Mouse (Mus musculus) hindlimb bud, embryonic 11.5 days (tissue): ENCODE results near the gene Mettl16.
A peak's percentile ranks its signal among the peaks of the same experiment; 100 is the strongest.
"Not testable (repeated sequence)": the region's sequence is repeated elsewhere in the genome, so short reads cannot be mapped to it uniquely, and the experiment has no call there.

Experiments
- DNase-seq: peaks from one replicate; pipeline ENCODE4 v3.0.0-alpha.2; 2012; ENCODE audit warnings: low read depth, low spot score; ENCODE audit errors: extremely low spot score

Gene Mettl16

DNA sequence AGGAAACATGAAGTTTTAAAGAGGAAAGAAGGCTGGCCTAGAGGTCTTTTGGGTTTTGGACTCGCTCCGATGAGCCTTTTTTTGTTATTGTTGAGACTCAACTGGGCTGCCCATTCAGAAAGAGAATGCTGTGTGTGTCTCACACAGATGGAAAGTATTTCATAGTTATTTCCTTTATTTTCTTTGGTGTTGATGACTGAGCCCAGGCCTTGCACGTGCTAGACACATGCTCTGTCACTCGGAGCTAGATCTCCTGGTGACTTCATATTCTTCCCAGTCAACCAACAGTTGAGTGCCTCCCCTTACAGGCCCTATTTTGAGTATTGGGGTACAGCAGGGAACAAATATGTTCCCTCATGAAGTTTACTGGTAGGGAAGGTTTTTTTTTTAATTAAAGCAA is 1.0 kb downstream of the Mettl16 start:
- no peak for DNase-seq

DNA sequence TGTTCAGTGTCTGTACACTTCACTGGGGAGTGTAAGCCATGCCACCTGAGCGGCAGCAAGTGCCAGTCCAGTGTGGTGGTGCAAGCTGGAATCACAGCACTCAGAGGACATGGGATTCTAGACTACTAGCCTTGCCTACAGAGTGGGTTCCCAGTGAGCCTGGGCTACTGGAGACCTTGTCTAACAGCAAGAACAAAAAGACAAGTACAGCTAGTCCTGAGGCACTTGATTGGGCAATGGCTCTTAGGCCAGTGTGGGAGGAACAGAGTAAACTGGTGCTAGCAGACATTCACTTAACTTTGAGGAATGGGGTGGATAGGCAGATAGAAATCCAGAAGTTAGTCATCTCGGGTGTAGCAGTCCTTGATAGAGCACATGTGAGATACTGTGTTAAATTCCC is 1.8 kb downstream of the Mettl16 start:
- no peak for DNase-seq

DNA sequence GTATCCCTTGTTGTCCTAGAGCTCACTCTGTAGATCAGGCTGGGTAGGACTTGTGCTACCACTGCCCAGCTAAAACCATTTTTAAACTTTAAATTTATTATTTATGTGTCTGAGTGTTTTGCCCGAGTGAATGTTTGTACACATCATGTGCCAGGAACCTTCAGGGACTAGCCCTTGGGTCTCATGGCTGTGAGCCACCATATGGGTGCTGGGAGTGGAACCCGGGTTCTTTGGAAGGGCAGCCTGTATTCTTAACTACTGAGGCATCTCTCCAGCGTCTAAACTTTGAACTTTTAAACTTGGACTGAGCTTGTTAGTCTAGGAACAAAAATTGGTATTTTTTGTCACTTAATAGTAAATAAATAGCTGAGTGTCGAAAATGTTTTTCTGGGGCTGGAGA is 22.2 kb downstream of the Mettl16 start:
- no peak for DNase-seq

DNA sequence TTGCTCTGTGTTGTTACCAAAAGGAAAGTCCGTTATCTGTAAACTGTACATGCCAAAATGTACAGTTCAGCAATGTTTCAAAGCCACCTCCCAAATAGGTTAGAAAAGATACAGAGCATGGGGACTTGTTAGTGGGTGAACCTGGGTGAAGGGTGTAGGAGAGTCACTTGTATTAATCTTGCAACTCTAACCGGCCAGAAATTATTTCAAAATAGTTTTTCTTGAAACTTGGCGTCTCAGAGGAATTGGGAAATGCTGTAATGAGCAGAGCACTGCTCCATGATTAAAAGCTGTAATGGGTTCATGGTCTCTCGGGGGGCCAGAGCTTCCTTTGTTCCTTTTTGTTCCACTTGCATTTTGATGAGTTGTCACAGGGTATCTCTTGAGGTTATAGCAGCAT is 30.0 kb downstream of the Mettl16 start:
- DNase-seq = no peak

DNA sequence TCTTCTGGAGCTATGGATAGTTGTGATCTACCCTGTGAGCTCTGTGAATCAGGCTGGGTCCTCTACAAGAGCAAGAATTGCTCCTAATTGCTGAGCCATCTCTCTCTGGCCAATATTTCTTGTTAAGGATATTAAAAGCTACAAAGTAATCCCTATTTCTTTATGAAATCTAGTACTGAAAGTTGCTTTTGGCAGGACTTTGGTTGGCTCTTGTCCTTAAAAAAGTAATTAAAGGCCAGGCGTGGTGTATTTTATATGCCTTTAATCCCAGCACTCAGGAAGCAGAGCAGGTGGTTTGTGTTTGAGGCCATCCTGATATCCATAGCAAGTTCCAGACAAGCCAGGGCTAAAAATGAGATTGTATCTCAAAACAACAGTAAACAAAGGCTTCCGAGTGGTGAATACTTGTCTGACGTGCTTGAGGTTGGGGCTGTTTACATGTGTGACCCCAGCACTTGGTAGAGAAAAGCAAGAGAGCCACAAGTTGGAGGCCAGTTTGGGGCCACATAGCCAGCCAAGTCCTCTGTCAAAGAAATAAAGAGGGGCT is 33.5 kb downstream of the Mettl16 start:
- DNase-seq = no peak

DNA sequence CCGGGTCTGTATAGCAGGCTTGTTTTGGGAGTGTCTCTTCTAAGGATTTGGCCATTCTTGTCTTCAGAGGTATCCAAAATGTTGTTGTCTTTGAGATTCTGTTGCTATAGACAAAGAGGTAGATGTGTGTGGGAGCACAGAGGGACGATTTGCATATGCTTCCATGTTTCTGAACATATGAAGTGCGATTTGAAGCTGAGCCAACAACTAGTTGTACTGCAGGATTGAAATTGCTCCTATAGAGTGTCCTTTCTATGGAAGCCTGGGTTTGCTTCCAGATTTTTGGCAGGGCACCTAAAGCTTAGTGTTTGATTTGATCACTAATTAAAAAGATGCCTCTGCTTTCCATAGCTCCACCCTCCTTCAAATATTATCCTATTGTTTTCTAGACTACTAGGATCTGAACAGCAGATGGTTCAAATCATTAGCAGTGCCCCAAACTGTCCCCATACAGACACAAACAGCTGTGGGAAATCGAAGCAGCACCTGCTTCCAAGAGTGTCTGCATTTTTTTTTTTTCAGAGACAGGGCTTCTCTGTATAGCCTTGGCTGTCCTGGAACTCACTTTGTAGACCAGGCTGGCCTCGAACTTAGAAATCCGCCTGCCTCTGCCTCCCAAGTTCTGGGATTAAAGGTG is 36.7 kb downstream of the Mettl16 start:
- no peak for DNase-seq

DNA sequence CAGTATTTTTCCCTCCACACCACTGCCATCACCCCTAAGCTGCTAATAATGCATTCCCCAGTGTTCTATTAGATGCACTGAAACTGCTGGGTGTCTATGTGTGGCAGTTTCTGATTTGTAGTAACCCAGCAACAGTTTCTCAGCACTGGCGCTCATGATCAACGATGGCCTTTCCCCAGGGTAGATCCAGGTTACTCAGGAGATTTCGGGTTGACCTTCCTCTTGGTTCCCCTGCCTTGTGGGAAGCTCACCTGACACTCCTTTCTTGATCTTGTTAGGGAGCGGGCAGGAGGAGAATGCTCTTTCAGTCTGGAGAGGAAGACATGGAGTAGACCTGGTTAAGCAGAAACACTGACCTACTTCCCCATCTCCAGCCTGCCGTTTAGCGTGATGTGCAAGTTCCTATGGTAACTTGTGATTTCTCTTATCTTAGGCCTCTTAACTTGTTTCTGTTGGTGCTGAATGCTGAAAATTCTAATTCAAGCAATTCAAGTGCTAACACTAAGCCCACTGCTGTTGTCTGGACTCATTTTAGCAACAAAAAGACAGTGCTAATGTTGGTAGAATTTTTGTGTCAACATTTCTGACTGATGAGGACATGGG is 37.7 kb downstream of the Mettl16 start:
- DNase-seq = no peak

DNA sequence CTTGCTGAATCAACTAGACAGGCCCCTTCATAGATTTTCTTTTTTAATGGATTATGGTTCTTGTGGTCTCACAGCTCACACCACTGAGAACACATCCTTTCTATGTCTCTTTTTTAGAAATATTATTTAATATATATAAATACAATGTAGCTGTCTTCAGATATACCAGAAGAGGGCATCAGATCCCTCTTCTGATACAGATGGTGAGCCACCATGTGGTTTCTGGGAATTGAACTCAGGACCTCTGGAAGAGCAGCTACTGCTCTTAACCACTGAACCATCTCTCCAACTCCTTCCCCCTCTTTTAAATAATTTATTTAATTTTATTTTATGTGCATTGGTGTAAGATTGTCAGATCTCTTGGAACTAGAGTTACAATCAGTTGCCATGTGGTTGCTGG is 39.5 kb downstream of the Mettl16 start:
- no peak for DNase-seq

DNA sequence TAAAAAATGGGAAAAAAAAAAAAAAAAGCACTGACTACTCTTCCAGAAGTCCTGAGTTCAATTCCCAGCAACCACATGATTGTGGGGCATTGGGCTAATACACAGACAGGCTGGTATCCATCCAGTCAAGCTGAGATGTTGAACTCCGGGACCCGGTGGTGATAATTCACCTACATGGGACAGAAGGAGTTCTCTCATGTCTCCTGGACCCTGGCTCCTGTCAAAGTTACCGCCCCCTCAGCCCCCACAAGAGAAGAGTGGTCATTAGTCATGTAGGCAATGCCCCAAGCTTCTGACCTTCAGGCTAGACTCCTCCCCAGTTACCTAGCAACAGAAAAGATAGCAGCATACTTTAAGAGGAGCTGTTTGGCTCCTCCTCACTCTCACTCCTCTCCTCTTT is 40.4 kb downstream of the Mettl16 start:
- not testable (repeated sequence) for DNase-seq

DNA sequence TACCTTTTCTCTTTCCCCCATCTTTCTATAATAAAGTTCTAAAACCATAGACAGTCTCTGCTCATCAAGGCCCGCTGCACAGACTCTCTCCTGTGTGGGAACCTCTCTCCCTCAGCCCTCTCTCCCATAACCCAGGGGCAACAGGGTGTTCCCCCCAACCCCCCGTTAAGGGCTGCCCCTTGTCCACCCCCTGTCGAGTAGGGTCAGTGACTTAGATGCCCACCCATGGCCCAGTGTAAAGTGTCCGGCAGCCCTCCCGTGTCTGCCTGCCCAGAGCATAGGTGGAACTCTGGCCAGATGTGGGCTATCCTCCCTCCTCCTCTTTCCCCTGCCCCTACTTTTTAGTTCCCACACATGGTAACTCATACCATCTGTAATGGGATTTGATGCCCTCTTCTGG is 40.9 kb downstream of the Mettl16 start:
- no peak for DNase-seq

DNA sequence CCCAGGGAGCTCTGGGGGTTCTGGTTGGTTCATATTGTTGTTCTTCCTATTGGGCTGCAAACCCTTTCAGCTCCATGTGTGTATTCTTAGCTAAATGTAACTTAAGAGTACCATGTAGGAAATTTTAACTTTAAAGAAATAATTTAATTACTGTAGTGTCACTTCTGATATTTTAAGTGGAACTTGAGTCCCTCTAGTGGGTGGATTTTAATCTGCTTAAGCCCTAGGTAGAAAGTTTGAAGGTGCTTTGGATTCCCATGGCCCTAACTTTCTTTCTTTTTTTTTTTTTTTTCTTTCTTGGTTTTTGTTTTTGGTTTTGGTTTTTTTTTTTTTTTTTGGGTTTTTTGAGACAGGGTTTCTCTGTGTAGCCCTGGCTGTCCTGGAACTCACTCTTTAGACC is 45.2 kb downstream of the Mettl16 start:
- no peak for DNase-seq

DNA sequence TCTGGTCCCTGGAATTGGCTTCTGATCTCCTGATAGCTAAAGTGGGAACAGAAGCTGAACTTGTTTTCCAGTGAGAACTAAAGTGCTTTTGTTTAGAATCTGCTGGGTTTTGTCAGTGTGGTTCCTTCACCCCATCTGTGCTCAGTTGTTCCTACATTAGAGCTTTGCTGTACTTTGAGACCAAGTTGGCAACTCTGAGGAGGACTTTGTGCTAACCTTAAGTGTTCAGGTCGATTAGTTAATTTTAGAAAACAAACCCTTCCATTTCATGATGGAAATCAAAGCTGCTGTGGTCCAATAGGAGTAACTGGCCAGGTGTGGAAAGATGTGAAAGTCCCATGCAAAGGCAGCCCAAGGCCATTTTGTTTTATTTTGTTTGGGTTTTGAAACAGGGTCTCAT is 50.3 kb downstream of the Mettl16 start:
- no peak for DNase-seq

DNA sequence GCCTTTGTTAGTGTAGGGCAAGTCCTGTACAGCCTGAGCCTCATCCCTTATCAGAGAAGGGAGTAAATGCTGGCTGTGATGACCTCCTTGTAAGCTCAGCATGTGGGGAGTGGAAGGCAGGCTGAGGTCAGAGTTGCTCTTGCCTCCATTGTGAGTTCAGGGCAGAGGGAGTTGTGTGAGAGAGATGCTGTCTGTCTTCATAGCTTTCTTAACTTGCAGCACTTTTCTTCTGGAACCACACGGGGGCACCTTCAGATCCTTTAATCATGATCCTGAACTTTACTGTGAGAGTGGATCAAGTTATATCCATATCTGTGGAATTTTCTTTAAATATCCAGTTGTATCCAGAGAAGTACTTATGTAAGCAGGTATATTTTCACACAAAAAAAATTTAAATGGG is 50.8 kb downstream of the Mettl16 start:
- no peak for DNase-seq

DNA sequence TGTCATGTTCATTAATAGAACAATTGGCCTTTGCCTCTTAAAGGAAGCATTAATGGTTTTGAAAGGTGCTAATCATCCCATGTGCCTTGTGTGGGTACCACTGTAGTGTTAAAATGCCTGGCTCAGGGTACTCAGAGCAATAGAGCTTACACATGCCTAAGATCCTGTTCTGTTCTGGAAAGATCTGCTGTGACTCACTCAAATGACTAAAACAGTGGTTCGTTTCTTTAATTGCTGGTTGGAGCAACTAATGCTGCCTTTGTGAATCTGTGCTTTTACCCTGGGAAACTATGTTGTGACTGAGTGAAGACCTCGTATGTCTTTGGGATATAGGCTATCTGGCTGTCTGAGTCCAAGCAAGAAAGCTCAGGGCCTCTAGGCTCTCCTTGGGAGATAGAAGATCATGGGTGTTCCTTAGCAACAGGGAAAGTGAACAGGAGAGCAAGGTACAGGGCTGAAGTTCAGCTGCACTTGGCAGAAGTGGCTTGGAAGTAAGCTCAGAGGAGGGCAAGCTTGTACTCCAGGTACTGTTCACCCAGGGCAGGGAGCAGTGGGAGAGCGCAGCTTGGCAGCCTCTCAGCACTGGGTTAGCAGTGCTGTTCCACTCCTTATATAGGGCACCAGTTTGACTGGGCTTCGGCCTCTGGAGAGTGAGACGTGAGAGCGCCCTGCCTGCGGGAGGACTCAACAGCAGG is 52.3 kb downstream of the Mettl16 start:
- no peak for DNase-seq

DNA sequence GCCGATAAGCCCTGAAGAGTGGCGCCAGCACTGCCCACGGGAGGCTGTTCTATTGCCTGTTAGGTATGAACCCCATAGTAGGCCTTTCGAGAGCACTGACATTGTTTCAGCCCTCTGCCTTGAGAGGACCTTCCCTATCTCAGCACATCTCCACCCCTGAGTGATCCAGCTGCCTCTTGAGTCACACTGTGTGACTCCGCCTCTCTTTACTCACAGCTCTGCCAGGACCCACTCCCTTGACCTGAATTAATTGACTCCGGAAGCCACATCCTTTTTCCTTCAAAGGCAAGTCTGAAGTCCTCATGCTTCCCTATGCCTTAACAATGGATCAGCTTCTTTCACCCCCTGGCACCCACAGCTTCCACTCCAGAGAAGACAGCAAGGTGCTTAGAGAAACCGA is 55.5 kb downstream of the Mettl16 start:
- DNase-seq = no peak

DNA sequence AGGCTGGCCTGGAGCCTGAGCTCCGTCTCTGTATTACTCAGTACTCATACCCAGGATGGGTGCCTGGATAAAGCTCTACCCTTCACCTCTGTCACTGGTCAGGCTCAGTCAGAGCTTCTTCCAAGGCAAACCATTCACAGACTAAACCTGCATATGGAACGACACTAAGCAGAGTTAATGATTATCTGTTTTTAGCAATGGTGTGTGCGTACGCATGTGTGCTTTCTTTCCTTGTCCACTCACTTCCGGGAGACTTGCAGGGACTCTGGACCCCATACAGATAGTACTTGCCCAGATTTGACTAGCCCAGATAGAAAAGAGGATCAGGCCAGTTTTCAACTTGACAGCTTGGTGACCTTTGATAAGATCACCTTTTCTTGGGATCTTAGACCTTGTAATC is 56.1 kb downstream of the Mettl16 start:
- no peak for DNase-seq

DNA sequence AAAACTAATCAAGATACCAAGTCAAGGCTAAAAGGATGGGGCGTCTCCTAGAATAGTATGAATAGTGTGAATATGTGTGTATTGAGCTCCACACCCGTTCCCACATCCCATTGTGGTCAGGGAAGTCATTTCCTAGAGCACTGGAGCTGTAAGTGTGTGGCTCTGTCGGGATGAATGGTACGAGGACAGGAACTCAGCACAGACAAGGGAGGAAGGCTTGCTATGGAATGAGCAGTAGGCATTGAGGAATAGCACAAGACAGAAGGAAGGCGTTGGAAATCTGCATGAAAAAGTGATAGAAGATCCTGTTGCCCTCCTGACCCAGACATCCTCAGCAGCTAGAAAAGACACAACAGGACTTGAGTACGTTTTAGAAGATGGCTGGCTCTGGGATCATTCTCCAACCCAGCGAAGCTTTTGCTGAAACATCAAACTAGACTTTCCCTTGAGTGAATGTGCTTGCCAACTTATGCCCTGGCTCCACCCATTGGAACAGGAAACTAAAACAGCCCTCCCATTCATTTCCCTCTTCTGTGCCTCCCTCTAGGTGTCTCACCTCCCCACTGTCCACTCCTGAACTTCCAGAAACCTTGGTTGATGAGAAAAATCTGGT is 57.3 kb downstream of the Mettl16 start:
- no peak for DNase-seq

DNA sequence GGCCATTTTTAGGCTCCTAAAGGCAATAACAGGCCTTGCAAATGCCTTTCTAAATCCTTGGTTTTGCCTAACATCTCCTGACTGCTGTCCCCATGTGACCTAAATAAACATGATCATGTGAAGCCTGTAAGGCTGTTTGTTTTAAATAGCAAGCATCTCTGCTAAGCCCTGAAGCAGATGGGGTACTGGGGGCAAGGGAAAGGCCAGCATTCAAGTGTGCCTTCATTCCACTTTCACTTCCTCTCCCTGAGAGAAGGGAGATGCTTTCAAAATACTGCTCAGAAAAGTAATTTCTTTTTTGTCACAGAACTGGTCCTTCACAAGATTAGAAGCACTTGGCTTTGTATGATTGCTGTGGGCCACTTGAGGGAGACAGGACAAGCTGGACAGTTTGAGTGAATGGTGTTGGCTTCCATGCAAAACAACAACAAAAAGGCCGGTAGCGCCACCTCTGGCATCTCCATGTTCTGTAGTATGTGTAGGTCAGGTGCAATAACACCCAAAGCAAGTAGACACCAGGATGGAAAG is 57.8 kb downstream of the Mettl16 start:
- DNase-seq = no peak

DNA sequence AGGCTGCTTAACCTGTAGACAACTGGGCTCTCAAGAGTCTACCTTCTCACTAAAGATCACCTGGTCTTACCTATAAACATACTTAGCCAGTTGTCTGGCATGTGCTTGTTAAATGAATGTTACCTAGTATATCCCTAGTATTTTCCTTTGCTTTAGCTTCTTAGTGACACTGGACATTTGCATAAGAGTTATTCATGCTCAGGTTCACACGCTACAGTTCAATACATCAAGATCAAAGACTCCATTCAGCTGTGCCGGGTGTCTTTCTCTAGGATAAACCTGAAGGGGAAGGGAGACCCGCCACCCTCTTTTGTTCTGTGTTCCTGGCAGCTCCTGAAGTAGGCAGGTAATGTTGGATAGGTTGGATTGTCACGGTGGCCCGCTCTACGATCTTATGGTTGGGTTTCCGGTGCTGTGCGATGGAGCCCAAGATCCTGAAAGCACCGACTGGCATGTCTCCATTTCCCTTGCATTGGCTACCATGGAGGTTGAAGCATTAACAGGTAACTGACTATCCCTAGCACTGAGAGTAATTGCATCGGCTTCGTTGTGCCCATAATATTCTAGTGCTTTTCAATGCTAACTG is 58.4 kb downstream of the Mettl16 start:
- DNase-seq = no peak

DNA sequence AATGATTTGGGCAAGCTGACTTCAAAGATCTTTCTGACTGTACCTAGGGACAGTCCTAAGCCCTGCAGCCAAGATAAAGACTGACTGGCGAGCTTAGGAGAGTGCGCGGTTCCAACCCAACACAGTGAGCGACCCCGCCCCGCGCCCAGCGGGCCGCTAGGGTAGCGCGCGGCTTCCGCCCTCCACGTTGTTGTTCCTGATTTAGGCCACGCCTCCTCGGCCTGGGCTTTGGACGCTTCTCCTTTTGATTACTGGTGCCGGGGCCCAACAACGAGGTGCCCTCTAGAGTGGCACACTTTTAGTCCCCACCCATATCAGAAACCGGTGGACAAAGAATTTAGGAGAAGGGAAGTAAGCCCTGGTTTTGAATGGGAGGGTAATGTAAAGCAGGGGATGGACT is 59.2 kb downstream of the Mettl16 start:
- DNase-seq = peak; percentile 58
